Mouse (Mus musculus) ovary, adult 18-20 months (tissue): ENCODE data around the gene Mum1.

Source experiments
- DNase-seq: peaks from one replicate; pipeline ENCODE4 v3.0.0; 2022; ENCODE audit warnings: low spot score, mixed read lengths

Mum1 gene

DNA sequence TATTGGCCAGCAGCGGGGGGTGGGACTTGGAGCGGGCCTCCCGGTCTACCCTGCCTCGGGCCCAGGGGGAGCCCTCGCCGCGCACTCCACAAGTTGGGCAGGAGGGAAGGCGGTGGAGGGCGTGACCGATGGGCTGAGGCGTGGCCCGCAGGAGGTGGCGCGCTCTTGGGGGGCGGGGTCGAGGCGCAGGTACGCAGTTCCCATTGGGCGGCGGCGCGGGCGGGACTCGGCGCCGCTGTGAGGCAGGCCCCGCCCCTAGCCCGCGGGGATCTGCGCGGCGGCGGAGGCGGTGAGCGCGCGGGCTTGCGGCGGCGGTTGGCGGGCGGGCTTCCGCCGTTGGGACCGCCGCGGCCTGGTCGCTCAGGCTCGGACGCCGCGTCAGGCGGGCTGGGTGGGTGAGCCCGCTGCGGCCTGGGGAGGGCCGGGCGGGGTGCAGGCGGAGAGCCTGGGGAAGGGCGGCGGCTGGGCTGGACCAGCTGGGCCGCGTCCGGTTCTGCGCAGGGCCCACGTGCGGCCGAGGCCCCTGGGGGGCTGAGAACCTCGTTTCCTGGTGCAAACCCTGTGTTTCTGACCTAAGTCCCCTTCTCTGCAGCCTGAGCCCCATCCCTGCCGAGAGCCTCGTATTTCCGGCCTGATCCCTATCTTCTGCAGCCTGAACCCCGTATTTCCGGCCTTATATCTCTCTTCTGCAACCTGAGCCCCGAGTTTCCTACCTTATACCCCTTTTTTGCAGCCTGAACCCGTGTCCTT, at the start of gene Mum1:
Gene Mum1, plus strand, starts transcription at position 19 of the 750 bp plus-strand sequence.
- peak; percentile 99 for DNase-seq

DNA sequence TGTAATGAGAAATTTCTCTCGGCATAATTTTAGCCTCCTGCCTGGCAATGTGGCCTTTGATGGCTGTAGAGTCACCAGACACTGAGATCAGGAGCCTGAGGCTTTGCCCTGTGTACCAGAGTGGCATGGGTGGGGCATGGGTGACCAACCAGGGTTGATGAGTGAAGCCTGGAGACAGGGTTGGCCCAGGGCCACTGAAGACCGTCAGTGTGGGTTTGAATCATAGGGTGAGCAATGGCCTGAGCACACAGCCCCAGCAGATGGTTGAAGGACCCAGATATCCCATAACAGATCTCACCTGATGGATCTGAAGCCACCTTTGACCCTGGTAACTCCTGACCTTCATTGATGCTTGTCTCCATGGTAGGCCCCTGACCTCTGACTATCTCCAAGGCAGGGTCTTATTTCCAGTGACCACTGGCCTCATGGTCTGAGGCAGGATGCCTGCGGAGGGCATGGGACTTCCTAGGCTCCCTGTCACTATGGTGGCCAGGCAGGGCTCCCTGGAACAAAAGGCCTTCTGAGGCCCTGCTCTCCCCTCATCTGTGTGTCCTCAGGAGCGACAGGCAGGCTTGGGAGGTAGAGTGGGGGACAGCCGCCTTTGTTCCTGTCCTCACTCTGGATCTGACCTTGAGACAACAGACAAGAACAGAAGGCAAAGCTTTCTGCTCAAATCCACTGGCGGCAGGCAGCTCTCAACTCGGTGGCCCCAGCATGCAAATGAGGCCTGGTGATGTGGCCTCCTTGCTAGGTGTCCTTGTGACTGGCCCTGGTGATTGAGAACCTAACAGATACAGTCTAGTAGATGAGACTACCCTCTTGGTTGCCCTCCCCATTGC, 48.6 kb upstream of the Mum1 start:
- DNase-seq: no peak

DNA sequence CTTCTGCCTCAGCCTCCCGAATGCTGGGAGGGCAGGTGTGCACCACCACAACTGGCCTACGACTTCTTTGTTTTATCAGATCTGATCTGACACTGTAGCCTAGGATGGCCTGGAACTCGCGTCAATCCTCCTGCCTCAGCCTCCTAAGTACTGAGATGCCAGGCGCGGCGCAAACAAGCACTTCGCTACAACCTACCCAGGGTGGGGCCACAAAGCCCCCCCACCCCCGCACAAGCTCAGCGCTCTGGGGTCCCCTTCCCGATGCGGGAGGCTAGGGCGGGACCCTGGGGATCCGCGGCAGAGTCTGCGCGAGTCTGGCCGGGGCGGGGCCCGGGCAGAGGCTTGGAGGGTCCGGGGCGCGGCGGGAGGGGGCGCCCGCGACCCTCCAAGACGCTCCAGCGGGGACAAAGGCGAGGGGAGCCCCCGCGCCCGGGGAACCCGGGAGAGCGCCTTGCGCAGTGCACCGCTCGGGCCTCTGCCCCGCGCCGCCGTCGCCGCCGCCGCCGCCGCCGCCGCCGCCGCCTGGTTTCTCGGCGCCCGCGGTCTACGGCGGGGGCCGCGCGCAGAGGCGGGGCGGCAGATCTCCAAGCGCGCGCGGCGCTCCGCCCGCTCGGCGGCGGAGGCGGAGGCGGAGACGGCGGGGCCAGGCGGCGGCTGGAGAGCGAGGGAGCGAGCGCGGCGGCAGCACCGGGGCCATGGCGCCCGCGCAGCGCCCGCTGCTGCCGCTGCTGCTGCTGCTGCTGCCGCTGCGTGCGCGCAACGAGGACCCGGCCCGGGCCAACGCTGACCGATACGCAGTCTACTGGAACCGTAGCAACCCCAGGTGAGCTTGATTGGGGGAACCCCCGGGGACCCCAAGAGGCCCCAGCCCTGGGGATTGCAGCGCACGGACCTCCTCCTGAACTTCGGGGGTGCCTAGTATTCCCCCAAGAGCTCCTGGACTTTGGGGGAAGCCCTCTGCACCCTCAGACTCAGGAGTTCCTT, 46.9 kb upstream of the Mum1 start, which contains the start of gene Efna2:
Gene Efna2, plus strand, starts transcription at position 415 of the 984 bp plus-strand sequence.
- no peak for DNase-seq

DNA sequence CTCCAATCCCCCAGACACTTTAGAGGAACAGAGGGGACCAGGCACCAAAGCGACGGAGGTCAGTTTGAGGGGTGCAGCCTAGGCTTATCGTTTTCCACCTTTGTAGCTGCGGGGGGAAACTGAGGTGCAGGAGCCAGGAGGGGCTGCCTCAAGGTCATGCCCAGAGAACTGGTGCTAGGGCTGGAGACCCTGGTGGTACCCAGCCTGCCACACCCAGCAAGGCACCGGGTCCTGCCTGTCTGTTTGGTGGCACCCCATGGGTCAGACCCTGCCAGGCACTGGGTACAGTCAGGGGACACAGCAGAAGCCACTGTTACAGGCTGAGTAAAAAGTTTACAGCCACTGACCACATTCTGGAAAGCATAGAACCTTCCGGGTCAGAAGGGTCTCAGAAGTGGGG, 45.9 kb upstream of the Mum1 start:
- no peak for DNase-seq

DNA sequence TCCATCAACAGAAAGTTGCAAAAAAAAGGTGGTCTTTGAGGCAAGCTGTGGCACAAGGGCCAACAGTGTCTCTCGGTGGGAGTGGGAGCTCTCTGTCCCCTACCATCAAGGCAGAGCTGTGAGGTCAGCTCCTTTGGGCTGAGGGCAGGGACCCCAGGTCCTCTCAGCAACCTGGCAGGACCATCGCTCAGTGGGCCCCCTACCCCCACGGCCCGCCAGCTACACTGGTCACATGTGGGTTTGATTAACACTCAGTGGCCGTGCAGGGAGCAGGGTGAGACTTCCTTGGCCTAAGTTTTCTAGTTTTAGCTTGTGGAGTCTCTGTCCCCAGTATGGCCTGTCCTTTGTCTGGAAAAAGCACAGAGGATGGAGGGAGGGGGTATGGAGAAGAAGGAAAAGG, 45.4 kb upstream of the Mum1 start:
- DNase-seq: no peak

DNA sequence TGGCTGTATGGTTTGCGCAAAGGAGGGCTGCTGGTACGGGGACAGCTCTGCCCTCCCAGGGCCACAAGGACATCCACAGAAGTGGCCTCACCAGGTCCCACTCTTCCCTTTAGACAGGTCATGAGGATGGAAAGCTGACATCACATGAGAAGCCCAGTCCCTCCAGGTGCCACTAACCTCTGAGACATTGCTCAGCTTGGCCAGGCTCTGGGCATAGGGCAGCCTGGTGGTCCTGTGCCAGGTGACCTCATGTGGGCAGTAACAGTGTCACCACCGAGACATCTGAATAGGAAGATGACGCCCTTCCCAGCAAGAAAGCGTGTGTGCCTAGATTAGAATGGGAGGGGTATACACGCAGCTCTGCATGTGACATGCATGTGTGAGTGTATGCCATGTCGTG, 43.7 kb upstream of the Mum1 start:
- DNase-seq: no peak

DNA sequence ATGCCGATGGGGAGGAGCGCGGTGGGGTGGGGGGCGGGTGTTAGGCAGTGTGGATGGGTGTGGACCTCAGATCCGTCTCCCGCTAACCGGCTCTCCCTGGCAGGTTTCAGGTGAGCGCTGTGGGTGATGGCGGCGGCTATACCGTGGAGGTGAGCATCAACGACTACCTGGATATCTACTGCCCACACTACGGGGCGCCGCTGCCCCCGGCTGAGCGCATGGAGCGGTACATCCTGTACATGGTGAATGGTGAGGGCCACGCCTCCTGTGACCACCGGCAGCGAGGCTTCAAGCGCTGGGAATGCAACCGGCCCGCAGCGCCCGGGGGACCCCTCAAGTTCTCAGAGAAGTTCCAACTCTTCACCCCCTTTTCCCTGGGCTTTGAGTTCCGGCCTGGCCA, 39.6 kb upstream of the Mum1 start:
- DNase-seq: no peak

DNA sequence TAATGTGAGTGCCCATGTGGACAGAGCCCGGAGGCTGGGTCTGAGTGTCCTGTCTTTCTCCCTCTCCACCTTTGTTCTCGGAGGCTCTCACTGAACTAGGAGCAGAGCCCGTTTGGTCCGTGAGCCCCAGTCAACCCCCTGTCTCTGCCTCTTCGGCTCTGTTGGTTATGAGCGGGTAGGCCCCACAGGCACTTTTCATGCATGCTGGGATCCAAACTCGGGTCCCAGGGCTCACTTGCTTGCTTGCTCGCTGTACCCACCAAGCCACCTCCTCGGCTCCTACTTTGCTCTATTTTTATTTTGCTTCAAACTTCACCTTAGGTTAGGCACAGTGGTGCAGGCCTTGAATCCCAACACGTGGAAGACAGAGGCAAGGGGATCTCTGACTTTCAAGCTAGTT, 38.5 kb upstream of the Mum1 start:
- DNase-seq: no peak

DNA sequence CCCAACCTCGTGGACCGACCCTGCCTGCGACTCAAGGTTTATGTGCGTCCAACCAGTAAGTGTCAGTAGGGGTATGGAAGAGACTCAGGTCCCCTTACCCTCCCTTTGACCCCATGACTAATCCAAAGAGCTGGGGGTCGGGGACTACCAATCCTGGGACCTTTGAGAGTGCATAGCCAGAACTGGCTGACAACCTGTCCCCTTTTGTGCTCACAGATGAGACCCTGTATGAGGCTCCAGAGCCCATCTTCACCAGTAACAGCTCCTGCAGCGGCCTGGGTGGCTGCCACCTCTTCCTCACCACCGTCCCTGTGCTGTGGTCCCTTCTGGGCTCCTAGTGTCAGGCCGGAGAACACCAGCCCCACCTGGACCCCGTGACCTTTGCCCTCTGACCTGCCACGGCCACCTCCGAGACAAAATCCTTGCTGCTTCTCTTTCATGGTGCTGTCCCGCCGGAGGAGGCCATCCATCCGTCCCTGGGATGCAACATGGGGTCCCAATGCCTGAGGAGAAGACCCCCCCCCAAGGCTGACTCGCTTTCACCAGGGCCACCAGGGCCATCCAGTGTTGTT, 37.7 kb upstream of the Mum1 start:
- no peak for DNase-seq

DNA sequence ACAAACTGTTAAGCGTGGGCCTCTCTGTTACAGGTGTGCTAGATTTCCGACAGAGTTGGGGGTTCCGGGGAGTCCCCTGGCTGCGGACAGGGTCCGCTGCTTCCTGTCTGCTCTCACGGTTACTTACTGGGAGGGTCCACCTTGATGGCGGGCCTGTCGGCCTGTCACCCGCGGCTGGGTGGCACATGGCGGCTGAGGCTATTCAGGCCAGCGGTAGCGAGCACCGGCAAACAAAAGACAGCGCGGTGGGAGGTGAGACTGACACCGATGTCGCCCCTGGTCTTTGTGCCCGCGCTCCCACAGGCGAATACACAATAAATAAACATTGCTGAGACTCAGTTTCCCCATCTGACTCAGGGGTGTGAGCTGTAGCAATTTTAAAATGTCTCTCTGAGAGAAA, 36.2 kb upstream of the Mum1 start:
- no peak for DNase-seq

DNA sequence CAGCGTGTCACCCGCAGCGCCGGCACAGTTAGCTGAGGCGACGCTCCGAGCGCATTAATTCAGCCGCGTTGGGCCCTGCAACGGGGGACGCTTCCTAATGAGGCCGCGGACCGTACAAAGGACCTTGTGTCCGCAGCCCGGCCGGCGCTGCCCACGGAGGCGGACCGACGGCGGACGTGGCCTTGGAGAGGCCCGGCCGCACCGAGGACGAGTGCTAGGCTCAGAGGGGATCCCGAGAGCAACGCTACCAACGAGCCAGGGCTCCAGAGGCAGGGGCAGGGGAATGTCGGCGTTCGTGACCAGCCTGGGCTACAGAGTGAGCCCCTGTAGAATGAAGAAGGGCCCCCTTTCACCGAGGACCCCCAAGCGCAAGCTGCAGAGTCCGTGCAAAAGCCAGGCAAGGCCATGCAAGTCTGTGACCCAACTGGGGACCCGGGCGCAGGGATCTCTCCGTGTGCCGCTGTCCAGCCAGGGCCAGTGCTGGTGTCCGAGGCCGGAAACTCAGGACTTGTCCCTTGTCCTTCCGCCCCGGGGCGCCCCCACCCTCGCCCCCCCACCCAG, 35.7 kb upstream of the Mum1 start:
- DNase-seq: no peak

DNA sequence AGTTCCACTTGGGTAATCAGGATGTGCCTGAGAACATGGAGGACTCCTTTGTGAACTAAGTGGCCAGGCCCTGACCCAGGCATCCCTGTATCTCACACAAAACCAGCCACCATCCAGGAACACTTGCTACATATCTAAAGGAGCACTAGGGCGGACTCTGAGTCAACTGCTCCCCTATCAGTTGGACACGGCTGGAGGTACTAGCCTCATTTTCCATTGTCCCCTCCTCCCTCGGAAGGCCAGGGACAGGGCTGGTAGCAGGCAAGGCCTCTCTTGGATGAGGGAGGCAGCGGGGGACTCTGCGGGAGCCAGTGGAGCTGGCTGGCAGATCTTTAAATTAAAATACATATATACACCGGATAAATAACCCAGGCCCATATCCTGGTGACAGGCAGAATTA, 32.3 kb upstream of the Mum1 start:
- DNase-seq: no peak

DNA sequence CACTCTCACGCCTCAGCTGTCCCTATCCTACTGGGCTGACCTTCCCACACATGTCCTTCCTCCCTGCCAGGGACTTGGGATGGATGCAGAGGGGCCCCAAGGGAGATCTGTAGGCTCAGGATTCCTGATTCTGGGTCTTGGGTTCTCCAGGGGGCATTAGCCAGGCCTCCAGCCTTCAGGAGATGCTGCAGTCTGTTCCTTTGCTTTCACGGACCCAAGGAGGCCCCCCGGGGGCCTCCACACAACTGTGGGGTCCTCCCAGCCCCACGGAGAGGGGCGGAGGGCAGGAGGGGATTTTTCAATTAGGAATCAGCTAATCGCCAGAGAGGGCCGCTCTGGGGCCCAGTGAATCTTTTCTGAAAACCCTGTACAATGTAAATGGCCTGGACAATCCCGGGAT, 31.8 kb upstream of the Mum1 start:
- no peak for DNase-seq

DNA sequence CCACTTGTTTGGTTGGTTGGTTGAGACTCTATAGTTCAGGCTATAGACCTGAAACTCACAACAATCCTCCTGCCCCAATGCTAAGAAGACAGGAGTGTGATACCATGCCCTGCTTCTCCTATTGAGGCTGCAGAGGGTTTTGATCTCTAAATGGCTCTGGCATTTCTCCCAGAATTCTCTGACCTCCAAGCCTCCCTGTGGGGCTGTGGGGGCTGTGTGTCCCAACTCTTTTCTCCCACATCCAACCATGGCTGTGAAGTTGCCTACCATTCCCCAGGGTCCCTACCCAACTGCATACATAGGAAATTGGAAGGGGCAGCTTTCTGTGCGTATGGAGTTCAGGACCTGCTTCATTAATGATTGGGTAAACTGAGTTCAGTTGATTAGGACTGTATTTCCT, 30.1 kb upstream of the Mum1 start:
- no peak for DNase-seq

DNA sequence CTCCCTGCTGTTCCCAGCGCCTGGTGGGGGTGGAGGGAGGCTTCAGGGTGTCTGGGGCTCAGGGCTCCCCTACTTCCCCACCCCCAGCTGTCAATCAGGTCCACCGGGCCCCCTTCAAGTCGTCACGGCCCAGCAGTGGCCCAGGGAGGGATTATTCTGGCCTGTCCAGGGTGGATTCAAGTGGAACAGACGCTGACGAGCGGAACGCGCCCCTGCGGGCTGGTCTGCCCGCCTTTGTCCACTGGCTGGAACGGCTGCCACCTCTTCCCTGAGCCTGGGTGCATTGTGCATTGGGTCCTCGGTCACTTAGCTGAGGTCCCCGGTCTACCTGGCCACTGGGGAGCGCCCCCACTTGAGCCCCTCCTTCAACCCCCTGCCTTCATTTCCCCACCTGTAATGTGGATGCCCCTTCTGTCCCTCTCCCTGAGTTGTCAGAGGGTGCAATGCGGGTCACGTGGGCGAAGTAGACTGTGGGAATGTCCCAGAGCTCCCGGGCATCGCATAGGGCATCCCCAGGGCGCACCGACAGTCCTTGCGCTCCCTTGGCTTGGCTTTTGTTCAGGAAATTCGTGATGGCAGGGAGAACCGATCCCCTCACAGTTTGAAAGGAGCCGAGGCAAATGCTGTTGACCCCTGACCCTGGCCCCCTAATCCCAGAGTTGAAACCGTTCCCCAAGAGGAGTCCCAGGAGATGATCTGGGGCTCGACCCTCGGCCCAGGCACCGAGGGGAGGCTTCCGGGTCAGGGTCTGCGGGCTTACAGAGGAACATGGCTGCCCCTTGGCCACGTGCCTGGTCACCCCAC, 29.3 kb upstream of the Mum1 start:
- DNase-seq: no peak

DNA sequence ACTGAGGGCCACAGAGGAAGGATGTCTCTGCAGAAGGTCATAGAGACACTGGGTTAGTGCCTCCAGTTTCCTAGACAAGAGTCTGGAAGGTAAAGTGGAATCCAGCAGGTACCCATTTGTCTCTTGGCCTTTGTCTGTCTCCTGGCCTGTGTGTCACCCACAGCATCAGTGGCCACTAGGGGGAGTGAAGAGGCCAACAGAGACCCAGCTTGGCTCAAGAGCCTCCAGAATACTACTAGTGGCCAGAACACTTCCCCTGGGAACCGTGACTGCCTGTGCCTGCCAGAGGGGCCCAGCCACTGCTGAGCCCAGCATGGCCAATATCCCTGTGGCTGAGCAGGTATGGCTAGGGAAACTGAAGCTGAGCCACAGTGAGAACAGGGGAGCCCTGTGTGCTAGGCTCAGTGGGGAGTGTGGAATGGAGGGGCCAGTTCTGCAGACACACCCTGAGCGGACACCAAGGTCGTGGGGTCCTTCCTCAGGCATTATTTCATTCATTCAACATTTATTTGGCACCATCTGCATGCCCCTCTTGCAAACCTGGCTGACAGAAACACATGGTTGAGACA, 26.7 kb upstream of the Mum1 start:
- peak; percentile 62 for DNase-seq

DNA sequence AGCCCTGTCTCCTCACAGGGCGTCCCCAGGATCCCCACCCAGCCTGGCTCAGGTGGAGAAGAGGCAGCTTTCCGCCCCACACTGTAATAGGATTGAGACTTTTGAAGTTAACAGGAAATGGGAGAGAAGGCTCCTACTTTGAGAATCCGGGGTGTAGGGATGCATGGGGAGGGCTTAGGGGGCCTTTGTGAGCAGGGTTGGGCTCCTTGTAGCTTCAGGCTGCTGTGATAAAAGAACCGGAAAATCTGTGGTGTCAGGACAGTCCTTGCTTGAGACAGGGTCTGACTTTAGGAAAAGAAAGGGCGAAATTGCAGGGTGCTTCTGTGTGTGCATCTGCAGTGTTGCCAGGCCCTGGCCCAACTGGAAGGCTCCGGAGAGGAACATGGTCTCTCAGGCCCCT, 25.7 kb upstream of the Mum1 start:
- no peak for DNase-seq

DNA sequence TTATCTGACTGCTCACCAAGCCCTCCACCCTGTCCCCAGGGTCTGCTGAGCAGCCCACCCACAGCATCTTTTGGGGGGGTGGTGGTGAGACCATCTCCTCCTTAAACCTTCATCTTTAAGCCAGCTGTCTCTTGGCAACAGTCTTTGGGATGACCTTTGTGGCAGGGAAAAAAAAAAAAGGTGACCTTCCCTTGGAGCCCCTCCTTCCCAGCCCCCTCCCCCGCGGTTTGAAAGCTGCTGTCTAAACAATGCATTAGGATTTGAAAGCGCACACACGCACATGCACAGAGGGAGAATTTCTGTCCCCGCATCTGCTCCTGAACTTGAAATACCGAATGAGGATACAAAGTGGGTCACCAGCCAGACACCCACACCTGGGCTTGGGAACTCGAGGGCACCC, 22.2 kb upstream of the Mum1 start:
- DNase-seq: no peak

DNA sequence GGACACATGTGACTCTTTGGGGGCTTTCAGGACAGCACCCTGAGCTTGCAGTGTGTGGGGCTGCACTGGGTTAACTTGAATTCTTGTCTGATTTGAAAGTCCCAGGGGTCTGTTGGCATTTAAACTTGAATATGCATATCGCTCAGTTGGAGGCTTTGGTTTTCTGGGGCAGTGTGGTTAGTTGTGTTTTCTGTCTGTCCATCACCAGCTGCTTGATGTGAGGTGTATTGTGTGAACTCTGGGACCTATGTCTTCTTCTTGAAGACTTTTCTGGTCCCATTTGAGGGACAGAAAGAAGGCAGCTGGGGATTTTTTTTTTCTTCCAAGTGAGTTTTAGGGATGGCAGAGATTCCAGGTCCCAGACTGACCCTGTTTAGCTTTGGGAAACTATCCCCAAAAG, 19.0 kb upstream of the Mum1 start:
- no peak for DNase-seq

DNA sequence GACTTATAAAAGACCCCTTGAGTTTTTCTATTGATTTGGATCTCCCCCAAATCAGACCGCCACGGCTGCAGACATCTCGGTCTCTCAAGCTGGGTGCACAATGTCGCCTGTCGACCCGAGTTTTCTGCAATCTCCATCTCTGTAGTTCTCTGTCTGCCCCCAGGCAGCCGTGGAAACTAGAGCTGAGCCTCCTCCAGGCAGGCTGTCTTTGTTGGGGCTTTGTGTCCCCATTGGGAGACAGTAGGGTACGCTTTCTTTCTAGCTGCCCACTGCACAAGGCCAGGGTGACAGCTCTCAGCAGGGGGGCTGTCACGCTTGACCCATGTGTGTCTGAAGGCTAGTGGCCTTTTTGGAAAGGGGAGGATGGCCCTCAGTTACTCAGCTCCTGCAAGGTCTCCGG, 18.6 kb upstream of the Mum1 start:
- DNase-seq: no peak
